Mouse (Mus musculus): Measurements from ENCODE around the gene Pgm5. TPM values are rescaled to one million over a fixed set of nuclear protein-coding genes. Genes with fewer than 3 reads are reported as not detected.

Pgm5 gene
- polyA plus RNA-seq, 1 experiment from 2014 or later, result 8.8 TPM

DNA sequence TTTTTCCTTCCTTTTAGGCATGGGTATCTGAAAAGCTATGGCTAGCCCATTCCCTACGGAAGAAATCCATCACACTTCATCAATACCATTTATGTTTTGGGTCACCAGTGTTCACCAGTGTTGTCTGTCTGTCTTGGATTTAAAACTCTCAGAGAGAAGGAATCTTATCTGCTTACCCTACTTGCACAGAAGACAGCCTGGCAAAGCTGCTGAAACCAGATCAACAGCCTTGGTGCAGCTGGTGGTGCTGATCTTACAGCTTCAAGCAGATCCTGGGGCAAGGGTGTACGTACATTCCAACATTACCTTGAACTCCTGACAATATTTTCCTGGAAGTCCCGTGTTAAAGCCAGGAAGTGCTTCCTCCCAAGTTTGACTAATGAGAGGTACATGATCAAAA, 55.6 kb downstream of the Pgm5 start:
- peaks cover 16% of the 10 kb centered on the region; the same call in 1 of the 2 replicates for H3K36me3 ChIP-seq (ENCODE audit: control insufficient read depth, insufficient read depth, low read length)
- no peaks in the 10 kb centered on the region for H3K4me1 ChIP-seq (replicated peaks; ENCODE audit: control insufficient read depth, insufficient read depth, low read length)
- H3K27ac ChIP-seq (ENCODE audit: low read depth), result no peak overlapping the region
- H3K4me2 ChIP-seq (ENCODE audit: low read length), result no peak overlapping the region
- DNase-seq (ENCODE audit: low spot score) (no peak), ATAC-seq (replicated peaks; ENCODE audit: low FRiP score, low TSS enrichment, low read depth) (no peak)
- no peak overlapping the region for H3K4me3 ChIP-seq (ENCODE audit: low read depth, low read length)
- WGBS, result 83% methylated on average over 3 of the region's 3 CpGs
- no peaks in the 10 kb centered on the region for H3K9me3 ChIP-seq (ENCODE audit: control insufficient read depth, low read length)
- no peak overlapping the region for H3K9ac ChIP-seq (ENCODE audit: low read length)
- H3K27me3 ChIP-seq (replicated peaks; ENCODE audit: control insufficient read depth, insufficient read depth, low read length), result no peaks in the 10 kb centered on the region

DNA sequence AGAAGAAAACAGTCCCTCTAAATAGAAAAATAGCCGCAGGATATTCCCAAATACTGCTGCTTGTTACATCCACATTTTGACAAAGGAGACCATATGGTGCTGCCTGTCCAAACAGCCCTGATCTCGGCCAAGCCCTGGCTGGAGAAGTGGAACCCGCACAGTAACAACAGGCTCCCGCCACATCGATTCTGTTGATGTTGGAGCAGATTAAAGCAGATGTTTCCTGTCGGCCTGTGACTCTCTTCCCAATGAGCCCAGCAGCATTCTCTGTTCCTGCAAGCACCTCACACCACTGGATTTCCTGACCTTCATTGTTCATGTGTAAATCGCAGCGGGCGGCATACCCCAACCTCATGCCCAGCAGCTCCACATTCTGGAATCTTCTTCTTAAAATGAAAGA, 64.0 kb downstream of the Pgm5 start:
- Histone ChIP-seq H3K4me3 (ENCODE audit: low read depth, low read length) (no peak overlapping the region), H3K9me3 (ENCODE audit: control insufficient read depth, low read length) (no peaks in the 10 kb centered on the region), H3K4me1 (replicated peaks; ENCODE audit: control insufficient read depth, insufficient read depth, low read length) (0 out of 2 replicates have a peak, but pooled peaks cover 10% of the 10 kb centered on the region), H3K27me3 (replicated peaks; ENCODE audit: control insufficient read depth, insufficient read depth, low read length) (no peaks in the 10 kb centered on the region), H3K9ac (ENCODE audit: low read length) (no peak overlapping the region), H3K36me3 (ENCODE audit: control insufficient read depth, insufficient read depth, low read length) (no peaks in the 10 kb centered on the region), H3K4me2 (ENCODE audit: low read length) (no peak overlapping the region), H3K27ac (ENCODE audit: low read depth) (peak overlapping the region; percentile 51; the same call in 1 of the 2 replicates)
- DNase-seq (ENCODE audit: low spot score) (peak; percentile 49), ATAC-seq (replicated peaks; ENCODE audit: low FRiP score, low TSS enrichment, low read depth) (no peak)
- WGBS, result 43% methylated on average over 9 of the region's 9 CpGs

DNA sequence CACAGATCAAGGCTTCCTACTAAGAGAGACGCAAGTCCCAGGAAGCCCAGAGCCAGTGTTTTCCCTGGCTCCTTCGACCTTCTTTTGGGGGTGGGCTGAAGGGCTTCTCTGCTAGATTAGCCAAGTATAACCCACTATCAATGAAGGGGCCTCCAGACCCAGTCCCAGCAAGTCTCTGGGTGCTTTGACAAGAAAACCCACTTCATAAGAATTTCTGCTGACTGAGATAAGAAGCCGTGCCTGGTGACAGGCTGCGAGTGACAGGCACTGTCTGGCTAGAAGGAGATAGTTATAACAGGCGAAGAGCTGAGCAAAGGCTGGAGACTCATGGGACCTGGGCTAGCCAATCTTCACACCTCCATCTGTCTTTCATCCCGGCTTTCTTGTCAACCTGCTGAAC, 67.3 kb downstream of the Pgm5 start:
- ATAC-seq (replicated peaks; ENCODE audit: low FRiP score, low TSS enrichment, low read depth), result no peak
- no peak overlapping the region for H3K9ac ChIP-seq (ENCODE audit: low read length)
- DNase-seq (ENCODE audit: low spot score), result no peak

GRCm38 (mm10) chr19:24793545-24794139, 68.0 kb downstream of the Pgm5 start:
- Histone ChIP-seq H3K27me3 (replicated peaks; ENCODE audit: control insufficient read depth, insufficient read depth, low read length) (no peaks in the 10 kb centered on the region), H3K36me3 (ENCODE audit: control insufficient read depth, insufficient read depth, low read length) (no peaks in the 10 kb centered on the region), H3K9me3 (ENCODE audit: control insufficient read depth, low read length) (no peaks in the 10 kb centered on the region), H3K27ac (ENCODE audit: low read depth) (no peak overlapping the region), H3K4me3 (ENCODE audit: low read depth, low read length) (no peak overlapping the region), H3K9ac (ENCODE audit: low read length) (no peak overlapping the region), H3K4me2 (ENCODE audit: low read length) (no peak overlapping the region), H3K4me1 (replicated peaks; ENCODE audit: control insufficient read depth, insufficient read depth, low read length) (0 out of 2 replicates have a peak, but pooled peaks cover 10% of the 10 kb centered on the region)
- DNase-seq (ENCODE audit: low spot score), result no peak
- ATAC-seq (replicated peaks; ENCODE audit: low FRiP score, low TSS enrichment, low read depth), result no peak
- WGBS, result 74% methylated on average over 9 of the region's 9 CpGs

More for the DNA sequence above, 67.3 kb downstream of the Pgm5 start:
- H3K36me3 ChIP-seq (ENCODE audit: control insufficient read depth, insufficient read depth, low read length), result no peaks in the 10 kb centered on the region
- 55% methylated on average over 6 of the region's 6 CpGs for WGBS
- no peak overlapping the region for H3K4me3 ChIP-seq (ENCODE audit: low read depth, low read length)
- 0 out of 2 replicates have a peak, but pooled peaks cover 10% of the 10 kb centered on the region for H3K4me1 ChIP-seq (replicated peaks; ENCODE audit: control insufficient read depth, insufficient read depth, low read length)
- no peaks in the 10 kb centered on the region for H3K27me3 ChIP-seq (replicated peaks; ENCODE audit: control insufficient read depth, insufficient read depth, low read length)
- no peak overlapping the region for H3K4me2 ChIP-seq (ENCODE audit: low read length)
- H3K9me3 ChIP-seq (ENCODE audit: control insufficient read depth, low read length), result no peaks in the 10 kb centered on the region
- H3K27ac ChIP-seq (ENCODE audit: low read depth), result no peak overlapping the region

- WGBS, result 83% methylated on average over 5 of the region's 5 CpGs
- H3K9ac ChIP-seq (ENCODE audit: low read length), result no peak overlapping the region
- no peaks in the 10 kb centered on the region for H3K9me3 ChIP-seq (ENCODE audit: control insufficient read depth, low read length)
- ATAC-seq (replicated peaks; ENCODE audit: low FRiP score, low TSS enrichment, low read depth) (no peak), DNase-seq (ENCODE audit: low spot score) (no peak)
- no peak overlapping the region for H3K27ac ChIP-seq (ENCODE audit: low read depth)
- H3K4me1 ChIP-seq (replicated peaks; ENCODE audit: control insufficient read depth, insufficient read depth, low read length), result 0 out of 2 replicates have a peak, but pooled peaks cover 7% of the 10 kb centered on the region
- H3K36me3 ChIP-seq (ENCODE audit: control insufficient read depth, insufficient read depth, low read length), result no peaks in the 10 kb centered on the region
- no peak overlapping the region for H3K4me3 ChIP-seq (ENCODE audit: low read depth, low read length)
- H3K27me3 ChIP-seq (replicated peaks; ENCODE audit: control insufficient read depth, insufficient read depth, low read length), result no peaks in the 10 kb centered on the region
- no peak overlapping the region for H3K4me2 ChIP-seq (ENCODE audit: low read length)
These were observed 68.8 kb downstream of the Pgm5 start for GRCm38 (mm10) chr19:24792876-24793275.

DNA sequence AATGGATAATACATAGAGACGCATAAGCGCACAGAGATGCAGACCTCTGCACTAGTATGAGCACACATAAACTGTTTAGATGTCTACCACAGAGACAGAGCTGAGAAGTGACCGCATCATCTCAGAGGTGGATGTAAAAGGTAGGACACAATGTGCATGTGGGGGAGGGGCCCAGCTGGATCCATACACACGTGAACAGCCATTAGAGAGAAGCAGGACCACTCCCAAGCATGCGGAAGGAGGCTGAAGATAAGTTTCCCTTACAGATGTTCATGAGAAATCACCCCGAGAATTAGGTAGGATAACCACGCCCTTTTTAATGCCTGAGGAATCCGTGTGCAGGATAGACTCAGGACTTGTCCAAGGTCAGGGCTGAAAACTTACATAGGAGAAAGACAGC, 75.8 kb downstream of the Pgm5 start:
- no peak overlapping the region for H3K27ac ChIP-seq (ENCODE audit: low read depth)
- H3K9me3 ChIP-seq (ENCODE audit: control insufficient read depth, low read length), result no peaks in the 10 kb centered on the region
- no peak for DNase-seq (ENCODE audit: low spot score)
- H3K36me3 ChIP-seq (ENCODE audit: control insufficient read depth, insufficient read depth, low read length), result no peaks in the 10 kb centered on the region
- no peak overlapping the region for H3K4me3 ChIP-seq (ENCODE audit: low read depth, low read length)
- no peaks in the 10 kb centered on the region for H3K27me3 ChIP-seq (replicated peaks; ENCODE audit: control insufficient read depth, insufficient read depth, low read length)
- no peak for ATAC-seq (replicated peaks; ENCODE audit: low FRiP score, low TSS enrichment, low read depth)
- 74% methylated on average over 8 of the region's 8 CpGs for WGBS
- H3K4me2 ChIP-seq (ENCODE audit: low read length), result no peak overlapping the region
- peaks cover 31% of the 10 kb centered on the region for H3K4me1 ChIP-seq (replicated peaks; ENCODE audit: control insufficient read depth, insufficient read depth, low read length)
- no peak overlapping the region for H3K9ac ChIP-seq (ENCODE audit: low read length)

DNA sequence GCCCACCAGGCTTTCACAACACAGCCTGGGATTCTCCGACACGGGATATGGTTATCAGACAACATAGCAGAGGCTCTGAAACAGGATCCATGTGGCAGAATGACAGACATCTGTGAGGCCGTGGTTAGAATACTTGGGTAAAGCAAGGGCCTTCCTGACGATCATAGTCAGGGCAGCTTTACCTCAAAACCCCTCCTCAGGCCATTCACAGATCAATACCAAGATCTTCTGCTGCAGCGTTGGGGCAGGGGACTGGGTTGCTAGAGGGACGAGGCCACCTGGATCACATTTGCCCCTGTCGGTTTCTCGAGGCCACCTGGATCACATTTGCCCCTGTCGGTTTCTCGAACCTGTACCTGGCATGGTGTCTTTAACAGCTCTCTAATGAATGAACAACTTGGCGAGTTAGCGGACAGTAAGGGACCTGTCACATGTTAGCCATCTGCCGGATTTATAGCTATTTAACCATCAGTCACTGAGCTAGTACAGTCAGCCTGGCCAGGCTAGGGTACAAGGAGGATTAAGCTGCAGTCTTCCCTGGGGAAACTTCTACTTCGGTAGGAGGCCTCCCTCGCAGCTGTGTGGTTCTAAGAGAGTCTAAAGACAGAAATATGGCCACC, 76.5 kb downstream of the Pgm5 start:
- no peak for DNase-seq (ENCODE audit: low spot score)
- H3K36me3 ChIP-seq (ENCODE audit: control insufficient read depth, insufficient read depth, low read length), result no peaks in the 10 kb centered on the region
- ATAC-seq (replicated peaks; ENCODE audit: low FRiP score, low TSS enrichment, low read depth), result no peak
- H3K4me2 ChIP-seq (ENCODE audit: low read length), result no peak overlapping the region
- 68% methylated on average over 15 of the region's 15 CpGs for WGBS
- H3K4me3 ChIP-seq (ENCODE audit: low read depth, low read length), result no peak overlapping the region
- H3K9ac ChIP-seq (ENCODE audit: low read length), result no peak overlapping the region
- no peaks in the 10 kb centered on the region for H3K27me3 ChIP-seq (replicated peaks; ENCODE audit: control insufficient read depth, insufficient read depth, low read length)
- peaks cover 38% of the 10 kb centered on the region for H3K4me1 ChIP-seq (replicated peaks; ENCODE audit: control insufficient read depth, insufficient read depth, low read length)
- no peaks in the 10 kb centered on the region for H3K9me3 ChIP-seq (ENCODE audit: control insufficient read depth, low read length)
- H3K27ac ChIP-seq (ENCODE audit: low read depth), result no peak overlapping the region

DNA sequence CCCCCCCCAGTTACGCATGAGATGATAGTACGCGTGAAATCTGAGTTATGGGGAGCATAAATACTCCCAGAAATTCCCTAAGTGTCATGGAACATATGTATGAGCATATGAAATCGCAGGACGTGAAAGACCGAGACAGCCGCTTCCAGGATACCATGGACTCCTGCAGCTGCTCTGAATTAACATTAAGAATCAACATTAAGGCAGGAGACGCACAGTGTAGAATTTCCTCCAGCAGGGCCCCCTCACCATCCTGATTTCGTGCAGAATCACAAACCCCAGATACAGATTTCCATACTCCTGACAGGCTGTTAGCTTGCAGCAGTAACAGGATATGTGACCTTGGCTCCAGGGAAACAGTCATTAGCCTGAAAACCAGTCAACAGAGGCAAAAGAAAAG, 77.9 kb downstream of the Pgm5 start:
- 37% methylated on average over 9 of the region's 9 CpGs for WGBS
- Histone ChIP-seq H3K27me3 (replicated peaks; ENCODE audit: control insufficient read depth, insufficient read depth, low read length) (no peaks in the 10 kb centered on the region), H3K9me3 (ENCODE audit: control insufficient read depth, low read length) (no peaks in the 10 kb centered on the region), H3K4me2 (ENCODE audit: low read length) (no peak overlapping the region), H3K9ac (ENCODE audit: low read length) (no peak overlapping the region), H3K27ac (ENCODE audit: low read depth) (peak overlapping the region; percentile 67), H3K36me3 (ENCODE audit: control insufficient read depth, insufficient read depth, low read length) (no peaks in the 10 kb centered on the region), H3K4me1 (replicated peaks; ENCODE audit: control insufficient read depth, insufficient read depth, low read length) (peaks cover 45% of the 10 kb centered on the region), H3K4me3 (ENCODE audit: low read depth, low read length) (no peak overlapping the region)
- ATAC-seq (replicated peaks; ENCODE audit: low FRiP score, low TSS enrichment, low read depth) (no peak), DNase-seq (ENCODE audit: low spot score) (no peak)

DNA sequence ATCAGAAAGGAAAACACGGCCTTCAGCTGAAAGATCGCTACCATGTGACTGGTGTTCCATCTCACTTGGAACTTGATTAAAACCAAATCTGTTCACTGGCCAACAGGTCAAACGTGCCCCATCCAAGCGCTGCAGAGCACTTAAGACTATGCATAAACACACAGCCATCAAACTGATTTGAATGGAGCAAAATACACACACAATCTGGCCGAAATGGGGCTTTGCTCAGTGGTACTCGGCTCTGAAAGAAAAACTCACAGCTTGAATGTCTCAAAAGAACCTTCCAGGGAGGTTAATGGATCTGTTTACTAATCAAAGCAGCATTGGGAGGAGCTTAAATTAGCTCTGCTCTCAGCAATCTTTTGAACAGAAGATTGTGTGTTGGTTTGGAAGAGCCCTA, 81.7 kb downstream of the Pgm5 start:
- peak overlapping the region; percentile 39; the same call in 1 of the 2 replicates for H3K27ac ChIP-seq (ENCODE audit: low read depth)

More for the DNA sequence above, 81.7 kb downstream of the Pgm5 start:
- no peaks in the 10 kb centered on the region for H3K9me3 ChIP-seq (ENCODE audit: control insufficient read depth, low read length)
- H3K36me3 ChIP-seq (ENCODE audit: control insufficient read depth, insufficient read depth, low read length), result no peaks in the 10 kb centered on the region
- H3K27me3 ChIP-seq (replicated peaks; ENCODE audit: control insufficient read depth, insufficient read depth, low read length), result no peaks in the 10 kb centered on the region
- H3K4me3 ChIP-seq (ENCODE audit: low read depth, low read length), result no peak overlapping the region
- H3K9ac ChIP-seq (ENCODE audit: low read length), result no peak overlapping the region
- DNase-seq (ENCODE audit: low spot score) (no peak), ATAC-seq (replicated peaks; ENCODE audit: low FRiP score, low TSS enrichment, low read depth) (no peak)
- no peak overlapping the region for H3K4me2 ChIP-seq (ENCODE audit: low read length)
- 32% methylated on average over 6 of the region's 6 CpGs for WGBS
- H3K4me1 ChIP-seq (replicated peaks; ENCODE audit: control insufficient read depth, insufficient read depth, low read length), result peaks cover 44% of the 10 kb centered on the region
